Mouse (Mus musculus): ENCODE data around the gene Smndc1. TPM values are rescaled to one million over a fixed set of nuclear protein-coding genes. Genes with fewer than 3 reads are reported as not detected.

The Smndc1 gene
- total and polyA plus RNA-seq, 2 experiments from 2014 or later, result 9.7 to 34.4 TPM

- no peak overlapping the region for H3K9ac ChIP-seq (replicated peaks; ENCODE audit: low read length)
- no peak overlapping the region for H3K4me3 ChIP-seq (ENCODE audit: low read length)
- ATAC-seq, result no peak
- H3K9me3 ChIP-seq (ENCODE audit: low read length), result no peaks in the 10 kb centered on the region
- 0 out of 2 replicates have a peak, but pooled peaks cover 7% of the 10 kb centered on the region for H3K4me1 ChIP-seq (ENCODE audit: insufficient read depth, low read length)
- H3K27me3 ChIP-seq (ENCODE audit: insufficient read depth, low read length), result no peaks in the 10 kb centered on the region
- no peaks in the 10 kb centered on the region; the same call in 1 of the 2 replicates for H3K36me3 ChIP-seq (ENCODE audit: insufficient read depth, low read length)
- H3K4me2 ChIP-seq (ENCODE audit: low read depth, low read length), result no peak overlapping the region
- WGBS, result 72% methylated on average over 14 of the region's 14 CpGs
- no peak for TF ChIP-seq CTCF (IDR thresholded peaks at IDR 0.05; ENCODE audit: low read depth)
- H3K27ac ChIP-seq, result no peak overlapping the region
- DNase-seq (ENCODE audit: low spot score), result no peak
These were observed 44.6 kb downstream of the Smndc1 start for GRCm38 (mm10) chr19:53345766-53346165.

GRCm38 (mm10) chr19:53344062-53344461 is 46.3 kb downstream of the Smndc1 start:
- H3K4me1 ChIP-seq (ENCODE audit: insufficient read depth, low read length), result peaks cover 10% of the 10 kb centered on the region; the same call in 1 of the 2 replicates
- DNase-seq (ENCODE audit: low spot score), result no peak
- H3K4me3 ChIP-seq (ENCODE audit: low read length), result no peak overlapping the region
- no peaks in the 10 kb centered on the region for H3K9me3 ChIP-seq (ENCODE audit: low read length)
- H3K27me3 ChIP-seq (ENCODE audit: insufficient read depth, low read length), result no peaks in the 10 kb centered on the region
- no peak for TF ChIP-seq CTCF (IDR thresholded peaks at IDR 0.05; ENCODE audit: low read depth)
- ATAC-seq, result no peak
- H3K36me3 ChIP-seq (ENCODE audit: insufficient read depth, low read length), result no peaks in the 10 kb centered on the region; the same call in 1 of the 2 replicates
- H3K4me2 ChIP-seq (ENCODE audit: low read depth, low read length), result 0 out of 2 replicates have a peak overlapping the region, but pooled peaks have one; percentile 10
- H3K27ac ChIP-seq, result no peak overlapping the region
- WGBS, result 82% methylated on average over 16 of the region's 16 CpGs
- H3K9ac ChIP-seq (replicated peaks; ENCODE audit: low read length), result no peak overlapping the region

- Histone ChIP-seq H3K36me3 (ENCODE audit: insufficient read depth, low read length) (peaks cover under 1% of the 10 kb centered on the region; the same call in 1 of the 2 replicates), H3K9ac (replicated peaks; ENCODE audit: low read length) (no peak overlapping the region), H3K9me3 (ENCODE audit: low read length) (no peaks in the 10 kb centered on the region), H3K27me3 (ENCODE audit: insufficient read depth, low read length) (no peaks in the 10 kb centered on the region), H3K27ac (no peak overlapping the region), H3K4me3 (ENCODE audit: low read length) (no peak overlapping the region), H3K4me1 (ENCODE audit: insufficient read depth, low read length) (peaks cover 10% of the 10 kb centered on the region; the same call in 1 of the 2 replicates), H3K4me2 (ENCODE audit: low read depth, low read length) (no peak overlapping the region)
- WGBS, result 88% methylated on average over 13 of the region's 13 CpGs
- DNase-seq (ENCODE audit: low spot score), result no peak
- no peak for TF ChIP-seq CTCF (IDR thresholded peaks at IDR 0.05; ENCODE audit: low read depth)
- no peak for ATAC-seq
These were observed 47.0 kb downstream of the Smndc1 start for GRCm38 (mm10) chr19:53343174-53343881.

- peak overlapping the region; percentile 33 for H3K4me2 ChIP-seq (ENCODE audit: low read depth, low read length)
These were observed 50.0 kb downstream of the Smndc1 start for GRCm38 (mm10) chr19:53340423-53340822.

GRCm38 (mm10) chr19:53335241-53335640 is 55.1 kb downstream of the Smndc1 start:
- WGBS, result 91% methylated on average over 9 of the region's 9 CpGs
- no peaks in the 10 kb centered on the region for H3K27me3 ChIP-seq (ENCODE audit: insufficient read depth, low read length)
- TF ChIP-seq CTCF (IDR thresholded peaks at IDR 0.05; ENCODE audit: low read depth), result no peak
- no peak overlapping the region for H3K27ac ChIP-seq
- no peak overlapping the region for H3K9ac ChIP-seq (replicated peaks; ENCODE audit: low read length)
- no peak overlapping the region for H3K4me3 ChIP-seq (ENCODE audit: low read length)
- H3K4me2 ChIP-seq (ENCODE audit: low read depth, low read length), result no peak overlapping the region
- H3K4me1 ChIP-seq (ENCODE audit: insufficient read depth, low read length), result peaks cover 6% of the 10 kb centered on the region; the same call in 1 of the 2 replicates
- no peaks in the 10 kb centered on the region for H3K9me3 ChIP-seq (ENCODE audit: low read length)
- H3K36me3 ChIP-seq (ENCODE audit: insufficient read depth, low read length), result peaks cover 17% of the 10 kb centered on the region
- no peak for DNase-seq (ENCODE audit: low spot score)
- ATAC-seq, result no peak

More at GRCm38 (mm10) chr19:53340423-53340822, 50.0 kb downstream of the Smndc1 start:
- H3K9me3 ChIP-seq (ENCODE audit: low read length), result no peaks in the 10 kb centered on the region
- H3K4me3 ChIP-seq (ENCODE audit: low read length), result 0 out of 2 replicates have a peak overlapping the region, but pooled peaks have one; percentile 4
- 21% methylated on average over 6 of the region's 6 CpGs for WGBS
- no peaks in the 10 kb centered on the region for H3K27me3 ChIP-seq (ENCODE audit: insufficient read depth, low read length)
- TF ChIP-seq CTCF (IDR thresholded peaks at IDR 0.05; ENCODE audit: low read depth), result no peak
- peak; percentile 79; the same call in 1 of the 2 replicates for ATAC-seq
- peaks cover 10% of the 10 kb centered on the region; the same call in 1 of the 2 replicates for H3K4me1 ChIP-seq (ENCODE audit: insufficient read depth, low read length)
- peak; percentile 66 for DNase-seq (ENCODE audit: low spot score)
- peaks cover 10% of the 10 kb centered on the region; the same call in 1 of the 2 replicates for H3K36me3 ChIP-seq (ENCODE audit: insufficient read depth, low read length)
- no peak overlapping the region for H3K27ac ChIP-seq
- peak overlapping the region; percentile 26; the same call in 1 of the 2 replicates for H3K9ac ChIP-seq (replicated peaks; ENCODE audit: low read length)

- WGBS, result 86% methylated on average over 6 of the region's 6 CpGs
- peaks cover 17% of the 10 kb centered on the region for H3K36me3 ChIP-seq (ENCODE audit: insufficient read depth, low read length)
- DNase-seq (ENCODE audit: low spot score) (no peak), ATAC-seq (no peak)
- no peaks in the 10 kb centered on the region for H3K27me3 ChIP-seq (ENCODE audit: insufficient read depth, low read length)
- no peak for TF ChIP-seq CTCF (IDR thresholded peaks at IDR 0.05; ENCODE audit: low read depth)
- H3K4me3 ChIP-seq (ENCODE audit: low read length), result no peak overlapping the region
- no peak overlapping the region for H3K4me2 ChIP-seq (ENCODE audit: low read depth, low read length)
- H3K27ac ChIP-seq, result no peak overlapping the region
- no peaks in the 10 kb centered on the region for H3K9me3 ChIP-seq (ENCODE audit: low read length)
- H3K9ac ChIP-seq (replicated peaks; ENCODE audit: low read length), result no peak overlapping the region
- H3K4me1 ChIP-seq (ENCODE audit: insufficient read depth, low read length), result 0 out of 2 replicates have a peak, but pooled peaks cover 4% of the 10 kb centered on the region
These were observed 56.6 kb downstream of the Smndc1 start for GRCm38 (mm10) chr19:53333730-53334129.
